Mouse (Mus musculus) heart, postnatal 14 days (tissue): ENCODE measurements around the gene Hsp90ab1. TPM values are rescaled to one million over a fixed set of nuclear protein-coding genes. Genes with fewer than 3 reads are reported as not detected.

Experiments
- DNase-seq, 2 experiments: peaks; one replicate each; pipeline ENCODE4 v3.0.0; 2021 to 2022
- intact Hi-C: fragments of 180-260 bp; cut with DNase I; formaldehyde crosslinking; loops from one replicate; pipeline ENCODE4 v1.15.1; 2025
- total RNA-seq, 2 experiments: library from RNA; stranded (reverse); gene quantifications; 2 replicates each; pipeline ENCODE4 v1.2.3; 2021

Hsp90ab1 gene
- total RNA-seq, 2 experiments from 2014 or later, result 897 to 986 TPM

- DNase-seq, result no peak
- intact Hi-C loops, result loop anchor here (2.0 to 5.0 kb wide), 2 partner anchors 14 to 134 kb away; no protein-coding TSS in a partner anchor
These were observed 9.8 kb upstream of the Hsp90ab1 start for GRCm38 (mm10) chr17:45582715-45583355.

- DNase-seq, result no peak
- intact Hi-C loops, result loop anchor here (2.0 to 5.0 kb wide), 2 partner anchors 15 to 135 kb away; no protein-coding TSS in a partner anchor
These were observed 9.1 kb upstream of the Hsp90ab1 start for GRCm38 (mm10) chr17:45582188-45582587.

GRCm38 (mm10) chr17:45581567-45581983, 8.5 kb upstream of the Hsp90ab1 start:
- DNase-seq, result peak; percentile 73 to 81
- intact Hi-C loops, result loop anchor here (2.0 to 5.0 kb wide), 2 partner anchors 61 to 136 kb away; no protein-coding TSS in a partner anchor

- intact Hi-C loops, result loop anchor here (2.0 to 5.0 kb wide), 2 partner anchors 62 to 136 kb away; no protein-coding TSS in a partner anchor
- peak in 1 of 2 experiments; percentile 55 for DNase-seq
These were observed 7.9 kb upstream of the Hsp90ab1 start for GRCm38 (mm10) chr17:45580958-45581477.

- no peak for DNase-seq
- intact Hi-C loops, result no loop called here
These were observed 6.5 kb upstream of the Hsp90ab1 start for GRCm38 (mm10) chr17:45579554-45579953.

- DNase-seq, result no peak
- intact Hi-C loops, result no loop called here
These were observed 5.8 kb upstream of the Hsp90ab1 start for GRCm38 (mm10) chr17:45578843-45579242.

- DNase-seq, result no peak
- intact Hi-C loops, result no loop called here
These were observed 5.2 kb upstream of the Hsp90ab1 start for GRCm38 (mm10) chr17:45578242-45578641.

GRCm38 (mm10) chr17:45575123-45575897, 2.2 kb upstream of the Hsp90ab1 start:
- intact Hi-C loops, result no loop called here
- DNase-seq, result no peak

GRCm38 (mm10) chr17:45574129-45574761, 1.2 kb upstream of the Hsp90ab1 start:
- intact Hi-C loops, result loop anchor here (5.0 kb wide), 1 partner anchor 588 kb away; the partner anchor contains the start of gene Gtpbp2
- peak; percentile 69 to 72 for DNase-seq

- DNase-seq, result peak; percentile 97
- intact Hi-C loops, result loop anchor here (5.0 kb wide), 1 partner anchor 589 kb away; the partner anchor contains the start of gene Gtpbp2
These were observed 681 bp upstream of the Hsp90ab1 start for GRCm38 (mm10) chr17:45573780-45574123.

- DNase-seq, result peak; percentile 80 to 84
- intact Hi-C loops, result loop anchor here (5.0 kb wide), 1 partner anchor 590 kb away; the partner anchor contains the start of gene Gtpbp2
These were observed 676 bp downstream of the Hsp90ab1 start for GRCm38 (mm10) chr17:45572103-45573086.

- intact Hi-C loops, result loop anchor here (5.0 to 10.0 kb wide), 2 partner anchors 592 to 815 kb away; partner anchors contain the start of genes Gtpbp2 and Zfp318
- no peak for DNase-seq
These were observed 3.1 kb downstream of the Hsp90ab1 start for GRCm38 (mm10) chr17:45569999-45570398.

- intact Hi-C loops, result loop anchor here (10.0 kb wide), 1 partner anchor 816 kb away; the partner anchor contains the start of gene Zfp318
- no peak for DNase-seq
These were observed 4.1 kb downstream of the Hsp90ab1 start for GRCm38 (mm10) chr17:45568990-45569389.

GRCm38 (mm10) chr17:45567162-45567601, 5.9 kb downstream of the Hsp90ab1 start:
- no peak for DNase-seq
- intact Hi-C loops, result loop anchor here (10.0 kb wide), 1 partner anchor 818 kb away; the partner anchor contains the start of gene Zfp318

- DNase-seq, result no peak
- intact Hi-C loops, result loop anchor here (10.0 kb wide), 1 partner anchor 818 kb away; the partner anchor contains the start of gene Zfp318
These were observed 6.5 kb downstream of the Hsp90ab1 start for GRCm38 (mm10) chr17:45566360-45567161.

GRCm38 (mm10) chr17:45566031-45566359, 7.1 kb downstream of the Hsp90ab1 start:
- intact Hi-C loops, result loop anchor here (10.0 kb wide), 1 partner anchor 819 kb away; the partner anchor contains the start of gene Zfp318
- no peak for DNase-seq

GRCm38 (mm10) chr17:45565103-45565502, 8.0 kb downstream of the Hsp90ab1 start:
- DNase-seq, result no peak
- intact Hi-C loops, result loop anchor here (10.0 kb wide), 1 partner anchor 820 kb away; the partner anchor contains the start of gene Zfp318

GRCm38 (mm10) chr17:45564531-45565084, 8.5 kb downstream of the Hsp90ab1 start:
- no peak for DNase-seq
- intact Hi-C loops, result loop anchor here (10.0 kb wide), 1 partner anchor 820 kb away; the partner anchor contains the start of gene Zfp318
